Mouse (Mus musculus) lung, embryonic 16.5 days (tissue): ENCODE data around the gene Nmur1. TPM values are rescaled to one million over a fixed set of nuclear protein-coding genes. Genes with fewer than 3 reads are reported as not detected.

Experiments used
- ATAC-seq: fragments of 200-750 bp; cut with Nextera tagmentation; 2 replicates; pipeline ENCODE4 v1.8.0; 2017; ENCODE audit warnings: low read depth, mild to moderate bottlenecking, moderate library complexity
- H3K27ac ChIP-seq: fragments of 300-500 bp; sonication (generic); 2 replicates; pipeline ENCODE4 v1.5.1; 2014; ENCODE audit warnings: mild to moderate bottlenecking, control low read depth, low read length
- H3K27me3 ChIP-seq: fragments of 300-500 bp; sonication (generic); 2 replicates; pipeline ENCODE4 v1.6.1; 2014; ENCODE audit warnings: low read depth, low read length, mixed read lengths; ENCODE audit not compliant: control insufficient read depth, insufficient read depth
- H3K36me3 ChIP-seq: fragments of 300-500 bp; sonication (generic); 2 replicates; pipeline ENCODE4 v1.6.1; 2014; ENCODE audit warnings: low read length; ENCODE audit not compliant: control insufficient read depth, insufficient read depth
- H3K4me1 ChIP-seq: fragments of 300-500 bp; sonication (generic); replicated peaks from 2 replicates; pipeline ENCODE4 v1.6.1; 2014; ENCODE audit warnings: low read length, mixed read lengths; ENCODE audit not compliant: control insufficient read depth, insufficient read depth
- H3K4me2 ChIP-seq: fragments of 300-500 bp; sonication (generic); 2 replicates; pipeline ENCODE4 v1.6.1; 2014; ENCODE audit warnings: low read depth, low read length, control low read depth
- H3K4me3 ChIP-seq: fragments of 300-500 bp; sonication (generic); 2 replicates; pipeline ENCODE4 v1.5.1; 2014; ENCODE audit warnings: mild to moderate bottlenecking, low read length, control low read depth
- H3K9ac ChIP-seq: fragments of 300-500 bp; sonication (generic); 2 replicates; pipeline ENCODE4 v1.6.1; 2014; ENCODE audit warnings: low read length, control low read depth
- H3K9me3 ChIP-seq: fragments of 300-500 bp; sonication (generic); 2 replicates; pipeline ENCODE4 v1.6.1; 2016; ENCODE audit warnings: low read length; ENCODE audit not compliant: control insufficient read depth
- WGBS: fragments of 180-500 bp; shearing (Covaris S2); extraction: QIAGEN DNeasy Blood & Tissue Kit; methylation state at CpG from one replicate; pipeline ENCODE4 v1.1.7; 2014; 5-methylcytosine and 5-hydroxymethylcytosine counted together
- polyA plus RNA-seq: library from polyadenylated mRNA; unstranded; fragments of >200 nt; fragmentation: Nextera tagmentation; extraction: Ambion mirVana; gene quantifications from 2 replicates; pipeline ENCODE4 v1.2.1, GENCODE M21; 2015

The Nmur1 gene
- polyA plus RNA-seq, 1 experiment from 2014 or later = 0.49 TPM

GRCm38 (mm10) chr1:86391425-86391824 is 34.6 kb downstream of the Nmur1 start:
- no peak overlapping the region for H3K4me3 ChIP-seq
- H3K27me3 ChIP-seq = no peaks in the 10 kb centered on the region
- no peaks in the 10 kb centered on the region for H3K4me1 ChIP-seq
- WGBS = 71% methylated on average over 2 of the region's 2 CpGs
- ATAC-seq = no peak
- no peak overlapping the region for H3K27ac ChIP-seq
- H3K4me2 ChIP-seq = no peak overlapping the region
- H3K9me3 ChIP-seq = no peaks in the 10 kb centered on the region
- no peaks in the 10 kb centered on the region for H3K36me3 ChIP-seq
- H3K9ac ChIP-seq = no peak overlapping the region

GRCm38 (mm10) chr1:86389230-86389629 is 36.8 kb downstream of the Nmur1 start:
- 2% methylated on average over 11 of the region's 11 CpGs for WGBS
- Histone ChIP-seq H3K9me3 (no peaks in the 10 kb centered on the region), H3K36me3 (no peaks in the 10 kb centered on the region), H3K27me3 (no peaks in the 10 kb centered on the region), H3K4me2 (no peak overlapping the region), H3K9ac (no peak overlapping the region), H3K4me1 (no peaks in the 10 kb centered on the region), H3K27ac (no peak overlapping the region), H3K4me3 (no peak overlapping the region)
- ATAC-seq = peak; percentile 72

- ATAC-seq = peak; percentile 72
- H3K27ac ChIP-seq = no peak overlapping the region
- 21% methylated on average over 13 of the region's 13 CpGs for WGBS
- H3K9ac ChIP-seq = 0 out of 2 replicates have a peak overlapping the region, but pooled peaks have one; percentile 9
- 0 out of 2 replicates have a peak overlapping the region, but pooled peaks have one; percentile 7 for H3K4me3 ChIP-seq
- no peaks in the 10 kb centered on the region for H3K9me3 ChIP-seq
- no peaks in the 10 kb centered on the region for H3K36me3 ChIP-seq
- H3K27me3 ChIP-seq = no peaks in the 10 kb centered on the region
- H3K4me2 ChIP-seq = peak overlapping the region; percentile 34
- H3K4me1 ChIP-seq = peaks cover 9% of the 10 kb centered on the region
These were observed 45.0 kb downstream of the Nmur1 start for GRCm38 (mm10) chr1:86381027-86381426.

GRCm38 (mm10) chr1:86379161-86379569 is 46.9 kb downstream of the Nmur1 start:
- WGBS = 52% methylated on average over 9 of the region's 9 CpGs
- Histone ChIP-seq H3K9ac (no peak overlapping the region), H3K9me3 (no peaks in the 10 kb centered on the region), H3K4me3 (no peak overlapping the region), H3K27ac (no peak overlapping the region), H3K27me3 (no peaks in the 10 kb centered on the region), H3K4me1 (peaks cover 9% of the 10 kb centered on the region), H3K4me2 (no peak overlapping the region), H3K36me3 (no peaks in the 10 kb centered on the region)
- ATAC-seq = no peak

- Histone ChIP-seq H3K27me3 (no peaks in the 10 kb centered on the region), H3K4me3 (no peak overlapping the region), H3K9ac (no peak overlapping the region), H3K4me2 (no peak overlapping the region), H3K9me3 (no peaks in the 10 kb centered on the region), H3K27ac (no peak overlapping the region), H3K36me3 (no peaks in the 10 kb centered on the region), H3K4me1 (peaks cover 9% of the 10 kb centered on the region)
- ATAC-seq = no peak
- WGBS = 30% methylated on average over 6 of the region's 6 CpGs
These were observed 47.4 kb downstream of the Nmur1 start for GRCm38 (mm10) chr1:86378662-86379061.

GRCm38 (mm10) chr1:86376354-86376753 is 49.7 kb downstream of the Nmur1 start:
- Histone ChIP-seq H3K27ac (no peak overlapping the region), H3K4me3 (no peak overlapping the region), H3K4me1 (peaks cover 9% of the 10 kb centered on the region), H3K36me3 (no peaks in the 10 kb centered on the region), H3K4me2 (no peak overlapping the region), H3K9ac (no peak overlapping the region), H3K9me3 (no peaks in the 10 kb centered on the region), H3K27me3 (no peaks in the 10 kb centered on the region)
- no peak for ATAC-seq
- 61% methylated on average over 5 of the region's 5 CpGs for WGBS

- H3K9me3 ChIP-seq = no peaks in the 10 kb centered on the region
- no peaks in the 10 kb centered on the region for H3K27me3 ChIP-seq
- H3K27ac ChIP-seq = no peak overlapping the region
- 39% methylated on average over 10 of the region's 10 CpGs for WGBS
- H3K4me3 ChIP-seq = no peak overlapping the region
- H3K36me3 ChIP-seq = no peaks in the 10 kb centered on the region
- no peak overlapping the region for H3K4me2 ChIP-seq
- H3K9ac ChIP-seq = no peak overlapping the region
- H3K4me1 ChIP-seq = no peaks in the 10 kb centered on the region
- ATAC-seq = peak; percentile 61; the same call in 1 of the 2 replicates
These were observed 54.0 kb downstream of the Nmur1 start for GRCm38 (mm10) chr1:86371997-86372396.

- no peaks in the 10 kb centered on the region for H3K9me3 ChIP-seq
- ATAC-seq = no peak
- H3K27ac ChIP-seq = no peak overlapping the region
- no peaks in the 10 kb centered on the region for H3K27me3 ChIP-seq
- H3K4me1 ChIP-seq = no peaks in the 10 kb centered on the region
- H3K9ac ChIP-seq = no peak overlapping the region
- no peaks in the 10 kb centered on the region for H3K36me3 ChIP-seq
- H3K4me2 ChIP-seq = no peak overlapping the region
- no peak overlapping the region for H3K4me3 ChIP-seq
- 74% methylated on average over 4 of the region's 4 CpGs for WGBS
These were observed 57.9 kb downstream of the Nmur1 start for GRCm38 (mm10) chr1:86368086-86368485.

GRCm38 (mm10) chr1:86363671-86364070 is 62.4 kb downstream of the Nmur1 start:
- Histone ChIP-seq H3K27me3 (no peaks in the 10 kb centered on the region), H3K9me3 (no peaks in the 10 kb centered on the region), H3K27ac (no peak overlapping the region), H3K4me1 (peaks cover 9% of the 10 kb centered on the region), H3K4me2 (no peak overlapping the region), H3K36me3 (no peaks in the 10 kb centered on the region), H3K4me3 (no peak overlapping the region), H3K9ac (no peak overlapping the region)
- ATAC-seq = no peak
- 21% methylated on average over 6 of the region's 6 CpGs for WGBS
